Mouse (Mus musculus) small intestine, adult 2 months (tissue): ENCODE results near the gene Akap6.

Experiments used
- CTCF ChIP-seq: fragments of 200-500 bp; IDR thresholded peaks from 2 replicates; pipeline ENCODE4 v1.5.1; 2012; ENCODE audit warnings: low read depth, mild to moderate bottlenecking, control low read depth, inconsistent platforms, low read length, moderate library complexity, mixed read lengths; ENCODE audit not compliant: insufficient replicate concordance, insufficient read length; ENCODE audit errors: extremely low read depth
- POLR2A ChIP-seq: fragments of 200-500 bp; IDR thresholded peaks from 2 replicates; pipeline ENCODE4 v1.6.1; 2012; ENCODE audit warnings: low read depth, mild to moderate bottlenecking, control low read depth, inconsistent platforms, low read length, moderate library complexity

- TF ChIP-seq POLR2A (no peak), CTCF (no peak)
Observed at GRCm38 (mm10) chr12:53146460-53147050, 447.4 kb downstream of the Akap6 start.
